In genomic region chr15:79440651-79441330, GRCm38 (mm10) we compare ENCODE assay signal across 8 mouse cellular contexts. TPM values are rescaled to one million over a fixed set of nuclear protein-coding genes. Genes with fewer than 3 reads are reported as not detected.
DNase-seq lines count a peak whose midpoint lies in the region; ATAC-seq and TF ChIP-seq lines count a peak whose summit lies in the region.

No protein-coding gene starts in this region.

- intact Hi-C loops in left cerebral cortex, postnatal 36 days (cut with DNase I) = loop anchor here (5.0 kb wide), 1 partner anchor 38 kb away; the partner anchor contains the start of gene Tmem184b

- H3K4me3 ChIP-seq in spleen, adult 2 months (ENCODE audit: extremely low read depth, insufficient read depth, insufficient read length) = peak overlapping the region; percentile 67
- H3K4me3 ChIP-seq in limb, embryonic 14.5 days (replicated peaks; ENCODE audit: low read length) = peak overlapping the region; percentile 97

- no peak; the same call in 1 of the 2 replicates for ATAC-seq in limb, embryonic 14.5 days (ENCODE audit: low FRiP score, low read depth)

- H3K36me3 ChIP-seq in spleen, adult 2 months (ENCODE audit: control insufficient read depth, insufficient read depth, low read length) = no peaks in the 10 kb centered on the region
- H3K36me3 ChIP-seq in limb, embryonic 14.5 days (ENCODE audit: control insufficient read depth, insufficient read depth, low read length) = peaks cover 31% of the 10 kb centered on the region
- no peaks in the 10 kb centered on the region for H3K36me3 ChIP-seq in splenic B cell, adult 2 months (ENCODE audit: control insufficient read depth, insufficient read depth, low read length, poor library complexity, severe bottlenecking)

- no peaks in the 10 kb centered on the region for H3K9me3 ChIP-seq in limb, embryonic 14.5 days (ENCODE audit: control insufficient read depth, low read length)

- WGBS in spleen, adult 2 months = 26% methylated on average over 11 of the region's 11 CpGs
- WGBS in limb, embryonic 14.5 days = 10% methylated on average over 11 of the region's 11 CpGs

- TF ChIP-seq CTCF in spleen, adult 2 months (IDR thresholded peaks at IDR 0.05; ENCODE audit: extremely low read depth, insufficient read depth, insufficient read length, insufficient replicate concordance) = no peak

- DNase-seq in cerebellum, adult 11-12 months = peak; percentile 37
- no peak for DNase-seq in cerebellum, postnatal 4 days (ENCODE audit: low spot score in 2 of 2)
- no peak for DNase-seq in spleen, adult 2 months (ENCODE audit: low read depth in 1 of 2, low spot score in 2 of 2)
- no peak for DNase-seq in spleen, adult 18-20 months
- DNase-seq in limb, embryonic 14.5 days (ENCODE audit: low spot score) = no peak
- peak; percentile 49 for DNase-seq in splenic B cell, adult 2 months (ENCODE audit: low read depth, low spot score)
- no peak for DNase-seq in layer of hippocampus, postnatal 14 days (ENCODE audit: low spot score in 2 of 2)
- no peak for DNase-seq in left cerebral cortex, postnatal 36 days (ENCODE audit: low spot score in 2 of 2)

- peak overlapping the region; percentile 45 for H3K27ac ChIP-seq in spleen, adult 2 months (ENCODE audit: insufficient read depth, low read length)
- H3K27ac ChIP-seq in limb, embryonic 14.5 days (replicated peaks; ENCODE audit: low read depth, low read length) = peak overlapping the region; percentile 96; the same call in 1 of the 2 replicates

- H3K27me3 ChIP-seq in spleen, adult 2 months (ENCODE audit: control insufficient read depth, insufficient read depth, low read length) = no peaks in the 10 kb centered on the region
- no peaks in the 10 kb centered on the region for H3K27me3 ChIP-seq in limb, embryonic 14.5 days (ENCODE audit: control insufficient read depth, insufficient read depth, low read length)
- H3K27me3 ChIP-seq in splenic B cell, adult 2 months (ENCODE audit: control insufficient read depth, insufficient read depth, low read length, poor library complexity, severe bottlenecking) = no peaks in the 10 kb centered on the region

- H3K4me2 ChIP-seq in limb, embryonic 14.5 days (replicated peaks; ENCODE audit: low read depth, low read length, severe bottlenecking) = peak overlapping the region; percentile 85

- TF ChIP-seq POLR2A in spleen, adult 2 months (IDR thresholded peaks at IDR 0.05; ENCODE audit: low read depth, low read length) = no peak
- TF ChIP-seq POLR2A in limb, embryonic 14.5 days (IDR thresholded peaks at IDR 0.05; ENCODE audit: borderline replicate concordance, extremely low read depth, insufficient read depth, insufficient read length) = no peak

- H3K4me1 ChIP-seq in spleen, adult 2 months (ENCODE audit: control insufficient read depth, insufficient read depth, insufficient read length) = peaks cover 8% of the 10 kb centered on the region; the same call in 1 of the 2 replicates
- H3K4me1 ChIP-seq in limb, embryonic 14.5 days (ENCODE audit: control insufficient read depth, insufficient read depth, low read length) = peaks cover 29% of the 10 kb centered on the region

- H3K9ac ChIP-seq in limb, embryonic 14.5 days (ENCODE audit: low read depth, low read length, severe bottlenecking) = peak overlapping the region; percentile 98

RNA-seq across cellular contexts. Expression of gene Csnk1e, which starts 14.6 kb away (rescaled TPM):
- 26.3 and 31.3 TPM in 2 replicates for polyA plus RNA-seq in spleen, adult 2 months (2012; rRNA removed)
- 184 and 214 TPM in 2 replicates for polyA plus RNA-seq in limb, embryonic 14.5 days (2012; rRNA removed)
- 83.8 and 98.0 TPM in 2 replicates for polyA plus RNA-seq in limb, embryonic 14.5 days (2014; fragmentation: Nextera tagmentation; extraction: Ambion mirVana)
- total RNA-seq in layer of hippocampus, postnatal 14 days (2021) = 100 to 1,000 TPM; 139 to 147 TPM
- total RNA-seq in left cerebral cortex, postnatal 36 days (2021) = 100 to 1,000 TPM; 135 to 154 TPM

RNA-seq across cellular contexts. Expression of gene Tmem184b, which starts 37.4 kb away (rescaled TPM):
- polyA plus RNA-seq in spleen, adult 2 months (2012; rRNA removed) = 89.7 and 113 TPM in 2 replicates
- polyA plus RNA-seq in limb, embryonic 14.5 days (2012; rRNA removed) = 121 and 163 TPM in 2 replicates
- 67.9 and 76.8 TPM in 2 replicates for polyA plus RNA-seq in limb, embryonic 14.5 days (2014; fragmentation: Nextera tagmentation; extraction: Ambion mirVana)
- 10 to 100 TPM; 47.4 to 49.2 TPM for total RNA-seq in layer of hippocampus, postnatal 14 days (2021)
- total RNA-seq in left cerebral cortex, postnatal 36 days (2021) = 10 to 100 TPM; 67.6 to 73.5 TPM

Comparison
In these comparisons a context has a peak if more than half of its experiments do, and no peak if none do; other contexts are left out.
1. DNase-seq: peak in cerebellum, adult 11-12 months (single experiment) and splenic B cell, adult 2 months (single experiment); none in cerebellum, postnatal 4 days (0 of 2), spleen, adult 2 months (0 of 2), spleen, adult 18-20 months (0 of 2), limb, embryonic 14.5 days (single experiment), layer of hippocampus, postnatal 14 days (0 of 2) and left cerebral cortex, postnatal 36 days (0 of 2).